Mouse (Mus musculus) liver, adult 2 months (tissue): Measurements from ENCODE around the gene Palld. TPM values are rescaled to one million over a fixed set of nuclear protein-coding genes. Genes with fewer than 3 reads are reported as not detected.

Source experiments
- DNase-seq: peaks from one replicate; pipeline ENCODE4 v3.0.0-alpha.2; 2011; ENCODE audit warnings: low read depth, low spot score; ENCODE audit errors: extremely low read depth
- H3K27ac ChIP-seq: fragments of 200-500 bp; replicated peaks from 2 replicates; pipeline ENCODE4 v1.5.1; 2012; ENCODE audit warnings: low read depth, mild to moderate bottlenecking, control low read depth, inconsistent platforms, low read length; ENCODE audit not compliant: insufficient read depth
- H3K27me3 ChIP-seq: fragments of 200-500 bp; 2 replicates; pipeline ENCODE4 v1.6.1; 2012; ENCODE audit warnings: mild to moderate bottlenecking, moderate library complexity, low read length, inconsistent platforms; ENCODE audit not compliant: control insufficient read depth, insufficient read depth
- H3K36me3 ChIP-seq: fragments of 200-500 bp; 2 replicates; pipeline ENCODE4 v1.6.1; 2012; ENCODE audit warnings: low read length, inconsistent platforms; ENCODE audit not compliant: control insufficient read depth, insufficient read depth
- H3K4me1 ChIP-seq: fragments of 200-500 bp; 2 replicates; pipeline ENCODE4 v1.6.1; 2011; ENCODE audit warnings: low read length; ENCODE audit not compliant: control insufficient read depth, insufficient read depth
- H3K4me3 ChIP-seq: fragments of 200-500 bp; 2 replicates; pipeline ENCODE4 v1.5.1; 2011; ENCODE audit warnings: low read depth, mild to moderate bottlenecking, control low read depth, low read length, moderate library complexity; ENCODE audit not compliant: insufficient read depth
- H3K79me2 ChIP-seq: fragments of 200-500 bp; 2 replicates; pipeline ENCODE4 v1.6.1; 2012; ENCODE audit warnings: inconsistent platforms, mild to moderate bottlenecking, low read length, moderate library complexity; ENCODE audit not compliant: control insufficient read depth, insufficient read depth
- H3K9ac ChIP-seq: fragments of 200-500 bp; 2 replicates; pipeline ENCODE4 v1.6.1; 2012; ENCODE audit warnings: low read depth, mild to moderate bottlenecking, control low read depth, inconsistent platforms, low read length
- CTCF ChIP-seq: fragments of 200-500 bp; IDR thresholded peaks from 2 replicates; pipeline ENCODE4 v1.5.1; 2011; ENCODE audit warnings: low read depth, low read length, control low read depth
- POLR2A ChIP-seq: fragments of 200-500 bp; IDR thresholded peaks from 2 replicates; pipeline ENCODE4 v1.6.1; 2011; ENCODE audit warnings: low read length, control low read depth; ENCODE audit not compliant: insufficient read depth; ENCODE audit errors: extremely low read depth
- WGBS: fragments of 180-500 bp; shearing (Covaris S2); methylation state at CpG from one replicate; pipeline ENCODE4 v1.1.7; 2018; 5-methylcytosine and 5-hydroxymethylcytosine counted together
- polyA plus RNA-seq: library from polyadenylated mRNA; depleted of rRNA; stranded (reverse); fragments of >200 nt; gene quantifications from 2 replicates; pipeline ENCODE4 v1.2.3, GENCODE M21; 2012
- total RNA-seq: library from RNA; depleted of rRNA; stranded (reverse); fragments of >200 nt; gene quantifications from 2 replicates; pipeline ENCODE4 v1.2.3, GENCODE M21; 2014

Palld gene
- total and polyA plus RNA-seq, 2 experiments = 10.1 to 17.8 TPM

GRCm38 (mm10) chr8:61894062-61894461 is 8.4 kb downstream of the Palld start:
- Histone ChIP-seq H3K4me3 (no peak overlapping the region), H3K27ac (no peak overlapping the region), H3K4me1 (no peaks in the 10 kb centered on the region), H3K79me2 (no peaks in the 10 kb centered on the region), H3K36me3 (no peaks in the 10 kb centered on the region), H3K27me3 (no peaks in the 10 kb centered on the region), H3K9ac (no peak overlapping the region)
- TF ChIP-seq POLR2A (no peak), CTCF (peak; percentile 21; the same call in 1 of the 2 replicates)
- WGBS = 68% methylated on average over 2 of the region's 2 CpGs
- peak; percentile 31 for DNase-seq

GRCm38 (mm10) chr8:61877607-61878006 is 24.9 kb downstream of the Palld start:
- H3K36me3 ChIP-seq = no peaks in the 10 kb centered on the region
- peak; percentile 15 for DNase-seq
- WGBS = 57% methylated on average over 7 of the region's 7 CpGs
- no peaks in the 10 kb centered on the region for H3K27me3 ChIP-seq
- H3K79me2 ChIP-seq = no peaks in the 10 kb centered on the region
- TF ChIP-seq POLR2A (no peak), CTCF (no peak)
- H3K27ac ChIP-seq = peak overlapping the region; percentile 19
- H3K4me1 ChIP-seq = no peaks in the 10 kb centered on the region
- no peak overlapping the region for H3K9ac ChIP-seq
- H3K4me3 ChIP-seq = no peak overlapping the region

GRCm38 (mm10) chr8:61875290-61875689 is 27.2 kb downstream of the Palld start:
- Histone ChIP-seq H3K4me3 (no peak overlapping the region), H3K27ac (no peak overlapping the region), H3K79me2 (no peaks in the 10 kb centered on the region), H3K27me3 (no peaks in the 10 kb centered on the region), H3K9ac (no peak overlapping the region), H3K36me3 (no peaks in the 10 kb centered on the region), H3K4me1 (no peaks in the 10 kb centered on the region)
- peak; percentile 46 for DNase-seq
- TF ChIP-seq POLR2A (no peak), CTCF (0 out of 2 replicates have a peak, but pooled peaks have one; percentile 17)
- WGBS = 6% methylated on average over 5 of the region's 5 CpGs

GRCm38 (mm10) chr8:61873994-61874393 is 28.5 kb downstream of the Palld start:
- H3K9ac ChIP-seq = no peak overlapping the region
- H3K27ac ChIP-seq = no peak overlapping the region
- DNase-seq = no peak
- no peaks in the 10 kb centered on the region for H3K27me3 ChIP-seq
- WGBS = 56% methylated on average over 9 of the region's 9 CpGs
- H3K4me3 ChIP-seq = no peak overlapping the region
- H3K79me2 ChIP-seq = no peaks in the 10 kb centered on the region
- TF ChIP-seq CTCF (no peak), POLR2A (no peak)
- no peaks in the 10 kb centered on the region for H3K4me1 ChIP-seq
- H3K36me3 ChIP-seq = no peaks in the 10 kb centered on the region

GRCm38 (mm10) chr8:61868481-61868880 is 34.0 kb downstream of the Palld start:
- TF ChIP-seq POLR2A (no peak), CTCF (no peak)
- Histone ChIP-seq H3K4me3 (no peak overlapping the region), H3K79me2 (no peaks in the 10 kb centered on the region), H3K4me1 (no peaks in the 10 kb centered on the region), H3K27me3 (no peaks in the 10 kb centered on the region), H3K9ac (no peak overlapping the region), H3K27ac (no peak overlapping the region), H3K36me3 (no peaks in the 10 kb centered on the region)
- 89% methylated on average over 3 of the region's 3 CpGs for WGBS
- DNase-seq = no peak

GRCm38 (mm10) chr8:61866920-61867319 is 35.6 kb downstream of the Palld start:
- H3K27ac ChIP-seq = no peak overlapping the region
- no peak for DNase-seq
- WGBS = 96% methylated on average over 1 of the region's 1 CpGs
- TF ChIP-seq POLR2A (no peak), CTCF (no peak)
- H3K4me3 ChIP-seq = no peak overlapping the region
- H3K9ac ChIP-seq = no peak overlapping the region
- no peaks in the 10 kb centered on the region for H3K27me3 ChIP-seq
- no peaks in the 10 kb centered on the region for H3K4me1 ChIP-seq
- no peaks in the 10 kb centered on the region for H3K36me3 ChIP-seq
- H3K79me2 ChIP-seq = no peaks in the 10 kb centered on the region
